Mouse (Mus musculus): ENCODE results near the gene Olfr1426. TPM values are rescaled to one million over a fixed set of nuclear protein-coding genes. Genes with fewer than 3 reads are reported as not detected.

Gene Olfr1426
- polyA plus RNA-seq (2012; rRNA removed) = not detected in 2 replicates

GRCm38 (mm10) chr19:12091913-12092312 is at the start of gene Olfr1426:
Olfr1426 (minus strand) TSS chr19:12092013.

GRCm38 (mm10) chr19:12123103-12123502 is 31.3 kb upstream of the Olfr1426 start, which contains the start of gene Olfr76:
Olfr76 (minus strand) TSS chr19:12123203.

GRCm38 (mm10) chr19:12115797-12116196 is 24.0 kb upstream of the Olfr1426 start, which contains the start of gene Olfr1428:
Olfr1428 (minus strand) TSS chr19:12115897.

GRCm38 (mm10) chr19:12103234-12103633 is 11.4 kb upstream of the Olfr1426 start, which contains the start of gene Olfr1427:
Olfr1427 (minus strand) TSS chr19:12103334.

GRCm38 (mm10) chr19:12077631-12078030 is 14.2 kb downstream of the Olfr1426 start, which contains the start of gene Olfr1425:
Olfr1425 (minus strand) TSS chr19:12077731.

GRCm38 (mm10) chr19:12062582-12062981 is 29.2 kb downstream of the Olfr1426 start, which contains the start of gene Olfr1424:
Olfr1424 (minus strand) TSS chr19:12062682.

GRCm38 (mm10) chr19:12041217-12041616 is 50.6 kb downstream of the Olfr1426 start, which contains the start of gene Olfr1423:
Olfr1423 (minus strand) TSS chr19:12041317.

Other genes with a start within 250 kb of the Olfr1426 start
- not detected in 2 replicates for gene Olfr1418, start 230.9 kb downstream of the Olfr1426 start, polyA plus RNA-seq (2012; rRNA removed)
- gene Olfr1419, start 216.9 kb downstream of the Olfr1426 start, polyA plus RNA-seq (2012; rRNA removed) = 0.06 TPM in 1 of 2 replicates, not detected in the other
- not detected in 2 replicates for gene Olfr1420, start 205.4 kb downstream of the Olfr1426 start, polyA plus RNA-seq (2012; rRNA removed)
- 31.4 and 33.7 TPM in 2 replicates for gene Patl1, start 179.6 kb downstream of the Olfr1426 start, polyA plus RNA-seq (2012; rRNA removed)
- gene Osbp, start 126.1 kb downstream of the Olfr1426 start, polyA plus RNA-seq (2012; rRNA removed) = 34.8 and 35.5 TPM in 2 replicates
- not detected in 2 replicates for gene Olfr1423, start 50.7 kb downstream of the Olfr1426 start, polyA plus RNA-seq (2012; rRNA removed)
- not detected in 2 replicates for gene Olfr1424, start 29.3 kb downstream of the Olfr1426 start, polyA plus RNA-seq (2012; rRNA removed)
- gene Olfr1425, start 14.3 kb downstream of the Olfr1426 start, polyA plus RNA-seq (2012; rRNA removed) = not detected in 2 replicates
- not detected in 2 replicates for gene Olfr1427, start 11.3 kb upstream of the Olfr1426 start, polyA plus RNA-seq (2012; rRNA removed)
- not detected in 2 replicates for gene Olfr1428, start 23.9 kb upstream of the Olfr1426 start, polyA plus RNA-seq (2012; rRNA removed)
- gene Olfr76, start 31.2 kb upstream of the Olfr1426 start, polyA plus RNA-seq (2012; rRNA removed) = not detected in 2 replicates
- gene Olfr1555-ps1, start 78.1 kb upstream of the Olfr1426 start, polyA plus RNA-seq (2012; rRNA removed) = not detected in 2 replicates
- not detected in 2 replicates for gene Olfr1431, start 108.6 kb upstream of the Olfr1426 start, polyA plus RNA-seq (2012; rRNA removed)
- gene Olfr1432, start 140.6 kb upstream of the Olfr1426 start, polyA plus RNA-seq (2012; rRNA removed) = not detected in 2 replicates
- not detected in 2 replicates for gene Olfr262, start 149.6 kb upstream of the Olfr1426 start, polyA plus RNA-seq (2012; rRNA removed)
- gene Olfr235, start 169.0 kb upstream of the Olfr1426 start, polyA plus RNA-seq (2012; rRNA removed) = not detected in 2 replicates
- not detected in 2 replicates for gene Olfr1434, start 187.8 kb upstream of the Olfr1426 start, polyA plus RNA-seq (2012; rRNA removed)
- not detected in 2 replicates for gene Olfr1436, start 207.1 kb upstream of the Olfr1426 start, polyA plus RNA-seq (2012; rRNA removed)
- not detected in 2 replicates for gene Olfr1437, start 233.1 kb upstream of the Olfr1426 start, polyA plus RNA-seq (2012; rRNA removed)
- not detected in 2 replicates for gene Olfr1438-ps1, start 243.9 kb upstream of the Olfr1426 start, polyA plus RNA-seq (2012; rRNA removed)

Data from central nervous system, embryonic 14 days (tissue).